Mouse (Mus musculus) lung, postnatal 0 days (tissue): ENCODE data around the gene Fam149b. TPM values are rescaled to one million over a fixed set of nuclear protein-coding genes. Genes with fewer than 3 reads are reported as not detected.
A peak's percentile ranks its signal among the peaks of the same experiment; 100 is the strongest.

Experiments used
- ATAC-seq: fragments of 200-750 bp; cut with Nextera tagmentation; 2 replicates; pipeline ENCODE4 v1.8.0; 2017; ENCODE audit warnings: moderate library complexity
- DNase-seq: peaks from one replicate; pipeline ENCODE4 v3.0.0-alpha.2; 2016; ENCODE audit warnings: low spot score
- H3K27ac ChIP-seq: fragments of 300-500 bp; sonication (generic); 2 replicates; pipeline ENCODE4 v1.5.1; 2014; ENCODE audit warnings: antibody characterized with exemption, mild to moderate bottlenecking, low read length, mixed read lengths
- H3K27me3 ChIP-seq: fragments of 300-500 bp; sonication (generic); replicated peaks from 2 replicates; pipeline ENCODE4 v1.6.1; 2014; ENCODE audit warnings: low read length, mixed read lengths; ENCODE audit not compliant: insufficient read depth
- H3K36me3 ChIP-seq: fragments of 300-500 bp; sonication (generic); 2 replicates; pipeline ENCODE4 v1.6.1; 2014; ENCODE audit warnings: low read length, mixed read lengths; ENCODE audit not compliant: insufficient read depth
- H3K4me1 ChIP-seq: fragments of 300-500 bp; sonication (generic); 2 replicates; pipeline ENCODE4 v1.6.1; 2014; ENCODE audit warnings: antibody characterized with exemption, low read depth, low read length, mixed read lengths; ENCODE audit not compliant: insufficient read depth
- H3K4me2 ChIP-seq: fragments of 300-500 bp; sonication (generic); replicated peaks from 2 replicates; pipeline ENCODE4 v1.6.1; 2014; ENCODE audit warnings: low read depth, mild to moderate bottlenecking, low read length, moderate library complexity, mixed read lengths
- H3K4me3 ChIP-seq: fragments of 300-500 bp; sonication (generic); 2 replicates; pipeline ENCODE4 v1.5.1; 2014; ENCODE audit warnings: low read depth, low read length
- H3K9ac ChIP-seq: fragments of 300-500 bp; sonication (generic); replicated peaks from 2 replicates; pipeline ENCODE4 v1.6.1; 2014; ENCODE audit warnings: low read depth, mild to moderate bottlenecking
- H3K9me3 ChIP-seq: fragments of 300-500 bp; sonication (generic); 2 replicates; pipeline ENCODE4 v1.6.1; 2016; ENCODE audit warnings: low read length, mixed read lengths
- CTCF ChIP-seq: IDR thresholded peaks from 2 replicates; pipeline ENCODE4 v1.5.1; 2016; ENCODE audit warnings: antibody characterized with exemption, mild to moderate bottlenecking
- EP300 ChIP-seq: IDR thresholded peaks from 2 replicates; pipeline ENCODE4 v1.6.1; 2016; ENCODE audit warnings: antibody characterized with exemption, mild to moderate bottlenecking, control low read depth
- WGBS: fragments of 180-500 bp; shearing (Covaris S2); extraction: QIAGEN DNeasy Blood & Tissue Kit; methylation state at CpG from one replicate; pipeline ENCODE4 v1.1.7; 2014; 5-methylcytosine and 5-hydroxymethylcytosine counted together
- polyA plus RNA-seq: library from polyadenylated mRNA; unstranded; fragments of >200 nt; fragmentation: Nextera tagmentation; extraction: Ambion mirVana; gene quantifications from 2 replicates; pipeline ENCODE4 v1.2.1, GENCODE M21; 2015

Gene Fam149b
- polyA plus RNA-seq, 1 experiment from 2014 or later, result 14.7 TPM

GRCm38 (mm10) chr14:20379087-20379640 lies 31.2 kb downstream of the Fam149b start:
- Histone ChIP-seq H3K4me3 (no peak overlapping the region), H3K9ac (no peak overlapping the region), H3K9me3 (no peaks in the 10 kb centered on the region), H3K4me1 (no peaks in the 10 kb centered on the region), H3K27me3 (no peaks in the 10 kb centered on the region), H3K36me3 (peaks cover 15% of the 10 kb centered on the region; the same call in 1 of the 2 replicates), H3K27ac (peak overlapping the region; percentile 76), H3K4me2 (no peak overlapping the region)
- peak; percentile 91 for ATAC-seq
- DNase-seq, result peak; percentile 89
- TF ChIP-seq CTCF, result no peak
- TF ChIP-seq EP300, result peak; percentile 47; the same call in 1 of the 2 replicates
- WGBS, result 55% methylated on average over 5 of the region's 5 CpGs

GRCm38 (mm10) chr14:20379753-20380430 lies 31.9 kb downstream of the Fam149b start:
- Histone ChIP-seq H3K36me3 (peaks cover 13% of the 10 kb centered on the region; the same call in 1 of the 2 replicates), H3K9me3 (no peaks in the 10 kb centered on the region), H3K4me3 (no peak overlapping the region), H3K9ac (no peak overlapping the region), H3K4me2 (no peak overlapping the region), H3K4me1 (no peaks in the 10 kb centered on the region), H3K27me3 (no peaks in the 10 kb centered on the region), H3K27ac (peak overlapping the region; percentile 6; the same call in 1 of the 2 replicates)
- ATAC-seq (no peak), DNase-seq (no peak)
- TF ChIP-seq EP300, result no peak
- TF ChIP-seq CTCF, result no peak
- 82% methylated on average over 9 of the region's 9 CpGs for WGBS

DNA sequence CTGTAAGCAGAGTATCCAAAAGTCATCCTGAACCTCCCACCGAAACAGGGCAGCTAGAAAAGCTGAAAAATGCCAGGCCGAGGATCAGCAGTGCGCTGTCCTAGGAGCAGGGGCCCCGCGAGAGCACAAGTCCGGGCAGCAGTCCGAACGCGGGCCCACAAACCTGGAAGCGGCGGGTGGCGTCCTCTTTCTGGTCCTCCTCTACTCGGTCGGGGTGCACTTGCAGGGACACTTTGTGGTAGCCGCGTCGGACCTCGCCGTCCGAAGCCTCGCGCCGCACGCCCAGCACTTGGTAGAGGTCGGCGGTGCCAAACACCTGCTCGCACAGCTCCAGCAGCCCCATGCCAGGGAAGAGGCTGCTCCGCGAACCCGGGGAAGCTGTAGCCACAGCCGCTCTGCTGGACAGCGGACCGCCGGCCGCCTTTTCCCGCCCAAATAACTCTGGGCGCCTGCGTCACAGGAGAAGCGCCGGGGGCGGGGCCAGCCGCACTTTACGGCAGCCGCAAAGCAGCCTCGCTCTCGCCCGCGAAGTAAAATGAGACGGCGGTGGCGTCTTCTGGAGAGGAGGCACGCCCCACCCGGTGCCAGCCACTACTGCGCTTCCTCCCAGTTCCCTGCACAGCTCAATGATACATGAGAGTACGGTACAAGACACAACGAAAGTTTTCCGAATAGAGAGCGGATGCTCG lies 40.6 kb downstream of the Fam149b start, which contains the start of gene Dnajc9:
Gene Dnajc9, minus strand, starts transcription at position 470 of the 689 bp plus-strand sequence.
- Histone ChIP-seq H3K4me2 (peak within 1 kb of the TSS; percentile 85), H3K4me3 (peak within 1 kb of the TSS; percentile 64), H3K36me3 (no peaks in the 10 kb centered on the region), H3K27ac (peak within 1 kb of the TSS; percentile 64), H3K9me3 (no peaks in the 10 kb centered on the region), H3K9ac (peak within 1 kb of the TSS; percentile 37; the same call in 1 of the 2 replicates), H3K4me1 (peaks cover 10% of the 10 kb centered on the region; the same call in 1 of the 2 replicates), H3K27me3 (no peaks in the 10 kb centered on the region)
- ATAC-seq (peak; percentile 63), DNase-seq (peak; percentile 97)
- TF ChIP-seq EP300, result 0 out of 2 replicates have a peak, but pooled peaks have one; percentile 28
- no peak for TF ChIP-seq CTCF
- WGBS, result 1% methylated on average over 54 of the region's 59 CpGs

- no peak for TF ChIP-seq CTCF
- Histone ChIP-seq H3K27ac (0 out of 2 replicates have a peak overlapping the region, but pooled peaks have one; percentile 64), H3K4me1 (peaks cover 10% of the 10 kb centered on the region; the same call in 1 of the 2 replicates), H3K27me3 (no peaks in the 10 kb centered on the region), H3K36me3 (no peaks in the 10 kb centered on the region), H3K9me3 (no peaks in the 10 kb centered on the region), H3K9ac (no peak overlapping the region), H3K4me2 (peak overlapping the region; percentile 85; the same call in 1 of the 2 replicates), H3K4me3 (no peak overlapping the region)
- DNase-seq (no peak), ATAC-seq (no peak)
- 84% methylated on average over 8 of the region's 8 CpGs for WGBS
These were observed 41.6 kb downstream of the Fam149b start for GRCm38 (mm10) chr14:20389446-20390079.

- WGBS, result 83% methylated on average over 3 of the region's 4 CpGs
These were observed 44.4 kb downstream of the Fam149b start for GRCm38 (mm10) chr14:20392326-20392725.

More at GRCm38 (mm10) chr14:20392326-20392725, 44.4 kb downstream of the Fam149b start:
- peaks cover 10% of the 10 kb centered on the region; the same call in 1 of the 2 replicates for H3K4me1 ChIP-seq
- DNase-seq (no peak), ATAC-seq (no peak)
- H3K27ac ChIP-seq, result no peak overlapping the region
- no peak overlapping the region for H3K4me2 ChIP-seq
- no peak overlapping the region for H3K9ac ChIP-seq
- H3K9me3 ChIP-seq, result no peaks in the 10 kb centered on the region
- no peaks in the 10 kb centered on the region for H3K27me3 ChIP-seq
- no peaks in the 10 kb centered on the region for H3K36me3 ChIP-seq
- no peak overlapping the region for H3K4me3 ChIP-seq
- no peak for TF ChIP-seq EP300
- no peak for TF ChIP-seq CTCF
